Mouse (Mus musculus): ENCODE data around the gene Iqcf5. TPM values are rescaled to one million over a fixed set of nuclear protein-coding genes. Genes with fewer than 3 reads are reported as not detected.

Gene Iqcf5
- polyA plus RNA-seq (2014; fragmentation: Nextera tagmentation; extraction: Ambion mirVana): not detected in 2 replicates

DNA sequence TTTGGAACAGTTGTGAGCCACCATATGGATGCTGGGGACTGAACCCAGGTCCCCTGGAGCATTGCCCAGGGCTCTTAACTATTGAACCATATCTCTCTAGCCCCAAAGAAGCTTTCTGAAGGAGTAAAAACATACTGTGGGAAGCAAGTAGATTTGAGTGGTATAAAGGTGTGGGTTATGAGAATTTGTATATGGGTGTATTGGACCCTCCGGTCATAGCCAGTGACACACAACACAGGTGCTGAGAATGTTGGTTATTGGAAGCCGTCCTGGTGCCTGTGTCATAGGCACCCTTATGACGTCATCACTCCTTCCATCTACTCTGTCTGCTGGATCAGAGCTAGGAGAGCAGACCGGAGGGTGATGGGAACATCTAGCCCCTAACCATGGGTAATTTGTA is at the start of gene Iqcf5:
Iqcf5 (plus strand) TSS at position 301 of the 400 bp plus-strand sequence.
- Histone ChIP-seq H3K4me2 (ENCODE audit: low read length) (no peak within 1 kb of the TSS), H3K9ac (ENCODE audit: low read length) (no peak within 1 kb of the TSS), H3K36me3 (ENCODE audit: control insufficient read depth, insufficient read depth, low read length) (no peaks in the 10 kb centered on the region), H3K4me1 (ENCODE audit: control insufficient read depth, insufficient read depth, low read length) (no peaks in the 10 kb centered on the region), H3K27ac (ENCODE audit: low read depth, low read length) (no peak within 1 kb of the TSS), H3K27me3 (replicated peaks; ENCODE audit: control insufficient read depth, insufficient read depth, low read length) (no peaks in the 10 kb centered on the region), H3K9me3 (replicated peaks; ENCODE audit: control insufficient read depth, low read length) (no peaks in the 10 kb centered on the region), H3K4me3 (ENCODE audit: low read depth, low read length) (no peak within 1 kb of the TSS)
- ATAC-seq (no peak), DNase-seq (ENCODE audit: low spot score) (no peak)
- WGBS: 95% methylated on average over 4 of the region's 4 CpGs

GRCm38 (mm10) chr9:106464751-106465541 is 49.4 kb upstream of the Iqcf5 start:
- peak overlapping the region; percentile 43 for H3K4me3 ChIP-seq (ENCODE audit: low read depth, low read length)
- ATAC-seq (peak; percentile 77), DNase-seq (ENCODE audit: low spot score) (peak; percentile 84)
- H3K4me1 ChIP-seq (ENCODE audit: control insufficient read depth, insufficient read depth, low read length): peaks cover 12% of the 10 kb centered on the region
- H3K36me3 ChIP-seq (ENCODE audit: control insufficient read depth, insufficient read depth, low read length): peaks cover 45% of the 10 kb centered on the region
- peak overlapping the region; percentile 76 for H3K27ac ChIP-seq (ENCODE audit: low read depth, low read length)
- H3K9ac ChIP-seq (ENCODE audit: low read length): peak overlapping the region; percentile 86
- H3K27me3 ChIP-seq (replicated peaks; ENCODE audit: control insufficient read depth, insufficient read depth, low read length): no peaks in the 10 kb centered on the region
- under 1% methylated on average over 98 of the region's 99 CpGs for WGBS
- no peaks in the 10 kb centered on the region for H3K9me3 ChIP-seq (replicated peaks; ENCODE audit: control insufficient read depth, low read length)
- H3K4me2 ChIP-seq (ENCODE audit: low read length): peak overlapping the region; percentile 96

DNA sequence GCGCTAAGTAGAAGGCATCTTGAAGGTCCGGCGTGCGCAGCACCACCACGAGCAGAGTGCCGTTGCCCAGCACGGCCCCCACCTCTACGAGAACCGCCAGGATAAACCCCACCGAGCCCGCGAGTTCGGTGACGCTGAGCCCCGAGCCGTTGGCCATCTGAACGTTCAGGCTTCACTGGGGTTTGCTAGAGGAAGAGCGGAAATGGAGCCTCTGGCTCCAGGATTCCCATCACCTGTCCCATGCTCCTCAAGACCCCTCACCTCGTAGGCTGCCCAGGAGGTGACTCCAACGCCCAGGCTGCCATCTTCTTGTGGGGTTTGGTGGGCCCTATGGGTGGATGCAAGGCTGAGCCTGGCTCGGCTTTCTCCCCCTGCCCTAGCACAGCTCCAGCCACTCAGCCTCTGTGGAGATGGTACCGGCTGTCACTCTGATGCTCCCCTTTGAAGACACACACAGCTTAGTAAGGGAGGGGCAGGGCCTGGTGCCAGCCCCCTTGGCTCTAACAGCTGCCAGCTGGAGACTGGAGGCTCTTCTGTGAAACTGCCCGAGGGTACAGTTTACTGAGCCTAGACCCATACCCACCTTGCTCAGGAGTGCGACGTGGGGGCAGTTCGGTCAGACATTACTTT is 48.7 kb upstream of the Iqcf5 start, which contains the start of gene Gpr62:
Gpr62 (minus strand) TSS at position 368 of the 630 bp plus-strand sequence.
- Histone ChIP-seq H3K27me3 (replicated peaks; ENCODE audit: control insufficient read depth, insufficient read depth, low read length) (no peaks in the 10 kb centered on the region), H3K9me3 (replicated peaks; ENCODE audit: control insufficient read depth, low read length) (no peaks in the 10 kb centered on the region), H3K4me3 (ENCODE audit: low read depth, low read length) (peak within 1 kb of the TSS; percentile 43), H3K36me3 (ENCODE audit: control insufficient read depth, insufficient read depth, low read length) (peaks cover 37% of the 10 kb centered on the region), H3K9ac (ENCODE audit: low read length) (peak within 1 kb of the TSS; percentile 86), H3K4me1 (ENCODE audit: control insufficient read depth, insufficient read depth, low read length) (peaks cover 12% of the 10 kb centered on the region), H3K4me2 (ENCODE audit: low read length) (peak within 1 kb of the TSS; percentile 96), H3K27ac (ENCODE audit: low read depth, low read length) (peak within 1 kb of the TSS; percentile 76)
- ATAC-seq (peak; percentile 65), DNase-seq (ENCODE audit: low spot score) (peak; percentile 71)
- 27% methylated on average over 26 of the region's 26 CpGs for WGBS

DNA sequence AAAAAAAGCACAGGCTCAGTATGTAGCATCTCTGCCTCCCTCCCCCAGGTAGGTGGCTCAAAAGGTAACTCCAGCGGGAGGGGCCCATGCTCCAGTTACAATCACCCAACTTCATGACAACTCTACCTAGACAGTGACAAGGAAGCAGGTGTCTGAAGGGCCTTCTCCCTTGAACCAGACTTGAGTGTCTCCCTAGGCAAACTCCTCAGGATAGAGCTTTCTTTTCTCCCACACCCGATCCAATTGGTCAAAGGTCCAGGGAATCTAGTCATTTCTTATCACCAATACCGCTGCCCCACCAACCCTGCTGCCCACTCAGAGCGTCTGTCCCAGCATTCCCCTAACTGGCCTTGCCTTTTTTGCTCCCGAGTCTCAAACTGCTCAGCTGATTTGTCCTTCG is 47.7 kb upstream of the Iqcf5 start:
- H3K9ac ChIP-seq (ENCODE audit: low read length): no peak overlapping the region
- H3K36me3 ChIP-seq (ENCODE audit: control insufficient read depth, insufficient read depth, low read length): peaks cover 27% of the 10 kb centered on the region
- ATAC-seq: no peak
- no peak overlapping the region for H3K27ac ChIP-seq (ENCODE audit: low read depth, low read length)
- DNase-seq (ENCODE audit: low spot score): no peak
- no peaks in the 10 kb centered on the region for H3K27me3 ChIP-seq (replicated peaks; ENCODE audit: control insufficient read depth, insufficient read depth, low read length)
- peaks cover 12% of the 10 kb centered on the region for H3K4me1 ChIP-seq (ENCODE audit: control insufficient read depth, insufficient read depth, low read length)
- 95% methylated on average over 6 of the region's 6 CpGs for WGBS
- no peaks in the 10 kb centered on the region for H3K9me3 ChIP-seq (replicated peaks; ENCODE audit: control insufficient read depth, low read length)
- no peak overlapping the region for H3K4me2 ChIP-seq (ENCODE audit: low read length)
- no peak overlapping the region for H3K4me3 ChIP-seq (ENCODE audit: low read depth, low read length)

DNA sequence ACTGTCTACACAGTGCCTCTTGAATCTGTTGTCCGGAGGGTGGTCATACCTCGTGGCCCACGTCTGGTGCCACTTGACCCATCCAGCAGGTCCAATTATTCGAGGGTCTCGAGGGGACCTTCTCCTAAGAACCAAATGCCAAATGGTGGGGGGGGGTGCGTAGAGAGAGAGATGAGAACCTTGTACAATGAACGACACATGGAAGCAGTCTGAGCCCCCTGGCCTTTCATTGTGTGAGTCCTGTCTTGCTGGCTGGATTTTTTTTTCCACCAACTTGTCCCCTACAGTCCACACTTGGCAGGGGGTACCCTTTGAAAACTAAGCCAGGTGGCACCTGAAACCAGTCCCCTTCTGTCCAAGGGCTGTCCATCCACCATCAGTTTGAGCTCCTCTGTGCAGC is 46.6 kb upstream of the Iqcf5 start:
- H3K27me3 ChIP-seq (replicated peaks; ENCODE audit: control insufficient read depth, insufficient read depth, low read length): no peaks in the 10 kb centered on the region
- ATAC-seq (no peak), DNase-seq (ENCODE audit: low spot score) (no peak)
- H3K9me3 ChIP-seq (replicated peaks; ENCODE audit: control insufficient read depth, low read length): no peaks in the 10 kb centered on the region
- no peak overlapping the region for H3K9ac ChIP-seq (ENCODE audit: low read length)
- peaks cover 12% of the 10 kb centered on the region for H3K4me1 ChIP-seq (ENCODE audit: control insufficient read depth, insufficient read depth, low read length)
- no peak overlapping the region for H3K4me3 ChIP-seq (ENCODE audit: low read depth, low read length)
- 92% methylated on average over 7 of the region's 7 CpGs for WGBS
- H3K27ac ChIP-seq (ENCODE audit: low read depth, low read length): no peak overlapping the region
- no peak overlapping the region for H3K4me2 ChIP-seq (ENCODE audit: low read length)
- peaks cover 17% of the 10 kb centered on the region for H3K36me3 ChIP-seq (ENCODE audit: control insufficient read depth, insufficient read depth, low read length)

DNA sequence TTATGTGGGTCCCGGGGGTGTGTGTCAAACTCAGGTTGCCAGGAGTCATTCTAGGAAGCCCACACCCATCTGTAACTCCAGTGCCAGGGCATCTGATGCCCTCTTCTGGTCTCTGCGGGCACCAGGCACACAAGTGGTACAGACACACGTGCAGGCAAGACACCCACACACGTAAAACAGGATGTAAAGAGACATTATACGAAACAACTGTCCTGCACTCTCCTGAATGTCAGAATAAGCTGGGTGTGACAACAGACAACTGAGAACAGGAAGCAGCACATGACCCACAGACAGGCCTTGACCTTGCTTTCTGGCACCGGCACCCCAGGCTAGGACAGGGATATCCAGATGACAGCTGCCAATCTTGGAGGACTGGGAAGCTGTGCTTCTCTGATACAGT is 45.1 kb upstream of the Iqcf5 start:
- H3K4me1 ChIP-seq (ENCODE audit: control insufficient read depth, insufficient read depth, low read length): peaks cover 12% of the 10 kb centered on the region
- no peak overlapping the region for H3K4me2 ChIP-seq (ENCODE audit: low read length)
- H3K27ac ChIP-seq (ENCODE audit: low read depth, low read length): no peak overlapping the region
- 80% methylated on average over 6 of the region's 6 CpGs for WGBS
- DNase-seq (ENCODE audit: low spot score) (no peak), ATAC-seq (no peak)
- peaks cover 2% of the 10 kb centered on the region for H3K36me3 ChIP-seq (ENCODE audit: control insufficient read depth, insufficient read depth, low read length)
- no peaks in the 10 kb centered on the region for H3K9me3 ChIP-seq (replicated peaks; ENCODE audit: control insufficient read depth, low read length)
- H3K9ac ChIP-seq (ENCODE audit: low read length): no peak overlapping the region
- H3K4me3 ChIP-seq (ENCODE audit: low read depth, low read length): no peak overlapping the region
- no peaks in the 10 kb centered on the region for H3K27me3 ChIP-seq (replicated peaks; ENCODE audit: control insufficient read depth, insufficient read depth, low read length)

GRCm38 (mm10) chr9:106469776-106470175 is 44.6 kb upstream of the Iqcf5 start:
- no peaks in the 10 kb centered on the region for H3K36me3 ChIP-seq (ENCODE audit: control insufficient read depth, insufficient read depth, low read length)
- H3K4me1 ChIP-seq (ENCODE audit: control insufficient read depth, insufficient read depth, low read length): peaks cover 9% of the 10 kb centered on the region
- H3K9ac ChIP-seq (ENCODE audit: low read length): no peak overlapping the region; the same call in 1 of the 2 replicates
- DNase-seq (ENCODE audit: low spot score): no peak
- WGBS: 77% methylated on average over 9 of the region's 9 CpGs
- H3K4me2 ChIP-seq (ENCODE audit: low read length): no peak overlapping the region
- no peak overlapping the region for H3K27ac ChIP-seq (ENCODE audit: low read depth, low read length)
- H3K9me3 ChIP-seq (replicated peaks; ENCODE audit: control insufficient read depth, low read length): no peaks in the 10 kb centered on the region
- no peaks in the 10 kb centered on the region for H3K27me3 ChIP-seq (replicated peaks; ENCODE audit: control insufficient read depth, insufficient read depth, low read length)
- H3K4me3 ChIP-seq (ENCODE audit: low read depth, low read length): no peak overlapping the region
- no peak for ATAC-seq

- no peaks in the 10 kb centered on the region for H3K4me1 ChIP-seq (ENCODE audit: control insufficient read depth, insufficient read depth, low read length)
- no peaks in the 10 kb centered on the region for H3K27me3 ChIP-seq (replicated peaks; ENCODE audit: control insufficient read depth, insufficient read depth, low read length)
- H3K4me2 ChIP-seq (ENCODE audit: low read length): no peak overlapping the region
- DNase-seq (ENCODE audit: low spot score) (no peak), ATAC-seq (no peak)
- 65% methylated on average over 14 of the region's 14 CpGs for WGBS
- no peak overlapping the region for H3K4me3 ChIP-seq (ENCODE audit: low read depth, low read length)
- H3K9ac ChIP-seq (ENCODE audit: low read length): no peak overlapping the region
- H3K27ac ChIP-seq (ENCODE audit: low read depth, low read length): no peak overlapping the region
- no peaks in the 10 kb centered on the region for H3K9me3 ChIP-seq (replicated peaks; ENCODE audit: control insufficient read depth, low read length)
- H3K36me3 ChIP-seq (ENCODE audit: control insufficient read depth, insufficient read depth, low read length): no peaks in the 10 kb centered on the region
Observed at GRCm38 (mm10) chr9:106470991-106471750, 43.2 kb upstream of the Iqcf5 start.
